Mouse (Mus musculus) liver, adult 2 months (tissue): ENCODE measurements around the gene Cacnb4. TPM values are rescaled to one million over a fixed set of nuclear protein-coding genes. Genes with fewer than 3 reads are reported as not detected.

Experiments
- DNase-seq: peaks from one replicate; pipeline ENCODE4 v3.0.0-alpha.2; 2011; ENCODE audit warnings: low read depth, low spot score; ENCODE audit errors: extremely low read depth
- H3K27ac ChIP-seq: fragments of 200-500 bp; replicated peaks from 2 replicates; pipeline ENCODE4 v1.5.1; 2012; ENCODE audit warnings: low read depth, mild to moderate bottlenecking, control low read depth, inconsistent platforms, low read length; ENCODE audit not compliant: insufficient read depth
- H3K27me3 ChIP-seq: fragments of 200-500 bp; 2 replicates; pipeline ENCODE4 v1.6.1; 2012; ENCODE audit warnings: mild to moderate bottlenecking, moderate library complexity, low read length, inconsistent platforms; ENCODE audit not compliant: control insufficient read depth, insufficient read depth
- H3K36me3 ChIP-seq: fragments of 200-500 bp; 2 replicates; pipeline ENCODE4 v1.6.1; 2012; ENCODE audit warnings: low read length, inconsistent platforms; ENCODE audit not compliant: control insufficient read depth, insufficient read depth
- H3K4me1 ChIP-seq: fragments of 200-500 bp; 2 replicates; pipeline ENCODE4 v1.6.1; 2011; ENCODE audit warnings: low read length; ENCODE audit not compliant: control insufficient read depth, insufficient read depth
- H3K4me3 ChIP-seq: fragments of 200-500 bp; 2 replicates; pipeline ENCODE4 v1.5.1; 2011; ENCODE audit warnings: low read depth, mild to moderate bottlenecking, control low read depth, low read length, moderate library complexity; ENCODE audit not compliant: insufficient read depth
- H3K79me2 ChIP-seq: fragments of 200-500 bp; 2 replicates; pipeline ENCODE4 v1.6.1; 2012; ENCODE audit warnings: inconsistent platforms, mild to moderate bottlenecking, low read length, moderate library complexity; ENCODE audit not compliant: control insufficient read depth, insufficient read depth
- H3K9ac ChIP-seq: fragments of 200-500 bp; 2 replicates; pipeline ENCODE4 v1.6.1; 2012; ENCODE audit warnings: low read depth, mild to moderate bottlenecking, control low read depth, inconsistent platforms, low read length
- CTCF ChIP-seq: fragments of 200-500 bp; IDR thresholded peaks from 2 replicates; pipeline ENCODE4 v1.5.1; 2011; ENCODE audit warnings: low read depth, low read length, control low read depth
- POLR2A ChIP-seq: fragments of 200-500 bp; IDR thresholded peaks from 2 replicates; pipeline ENCODE4 v1.6.1; 2011; ENCODE audit warnings: low read length, control low read depth; ENCODE audit not compliant: insufficient read depth; ENCODE audit errors: extremely low read depth
- WGBS: fragments of 180-500 bp; shearing (Covaris S2); methylation state at CpG from one replicate; pipeline ENCODE4 v1.1.7; 2018; 5-methylcytosine and 5-hydroxymethylcytosine counted together
- polyA plus RNA-seq: library from polyadenylated mRNA; depleted of rRNA; stranded (reverse); fragments of >200 nt; gene quantifications from 2 replicates; pipeline ENCODE4 v1.2.3, GENCODE M21; 2012
- total RNA-seq: library from RNA; depleted of rRNA; stranded (reverse); fragments of >200 nt; gene quantifications from 2 replicates; pipeline ENCODE4 v1.2.3, GENCODE M21; 2014

Cacnb4 gene
- total and polyA plus RNA-seq, 2 experiments, result 0.01 TPM; not detected in 1

GRCm38 (mm10) chr2:52424747-52425522 lies 251.7 kb downstream of the Cacnb4 start, which contains the start of gene Arl5a:
TSS of gene Arl5a (minus strand) at chr2:52424901.
- TF ChIP-seq POLR2A, result peak; percentile 74
- no peak for TF ChIP-seq CTCF
- peak; percentile 69 for DNase-seq
- Histone ChIP-seq H3K4me1 (peaks cover 21% of the 10 kb centered on the region), H3K27ac (peak within 1 kb of the TSS; percentile 96), H3K27me3 (no peaks in the 10 kb centered on the region), H3K36me3 (no peaks in the 10 kb centered on the region), H3K9ac (peak within 1 kb of the TSS; percentile 95), H3K79me2 (peaks cover 23% of the 10 kb centered on the region; the same call in 1 of the 2 replicates), H3K4me3 (peak within 1 kb of the TSS; percentile 91)
- WGBS, result under 1% methylated on average over 57 of the region's 57 CpGs

GRCm38 (mm10) chr2:52424248-52424728 lies 252.3 kb downstream of the Cacnb4 start:
- H3K4me1 ChIP-seq, result peaks cover 25% of the 10 kb centered on the region
- no peaks in the 10 kb centered on the region for H3K36me3 ChIP-seq
- TF ChIP-seq CTCF, result no peak
- TF ChIP-seq POLR2A, result no peak
- H3K4me3 ChIP-seq, result peak overlapping the region; percentile 91
- H3K79me2 ChIP-seq, result peaks cover 24% of the 10 kb centered on the region; the same call in 1 of the 2 replicates
- peak overlapping the region; percentile 96 for H3K27ac ChIP-seq
- WGBS, result under 1% methylated on average over 42 of the region's 42 CpGs
- peak; percentile 48 for DNase-seq
- no peaks in the 10 kb centered on the region for H3K27me3 ChIP-seq
- H3K9ac ChIP-seq, result peak overlapping the region; percentile 95

- 2% methylated on average over 16 of the region's 16 CpGs for WGBS
- Histone ChIP-seq H3K27ac (peak overlapping the region; percentile 96), H3K27me3 (no peaks in the 10 kb centered on the region), H3K4me1 (peaks cover 28% of the 10 kb centered on the region), H3K4me3 (peak overlapping the region; percentile 91), H3K36me3 (no peaks in the 10 kb centered on the region), H3K9ac (peak overlapping the region; percentile 95), H3K79me2 (peaks cover 30% of the 10 kb centered on the region; the same call in 1 of the 2 replicates)
- TF ChIP-seq CTCF (no peak), POLR2A (no peak)
- DNase-seq, result peak; percentile 61
Observed at GRCm38 (mm10) chr2:52423611-52424247, 252.9 kb downstream of the Cacnb4 start.

GRCm38 (mm10) chr2:52422871-52423610 lies 253.6 kb downstream of the Cacnb4 start:
- H3K79me2 ChIP-seq, result peaks cover 30% of the 10 kb centered on the region; the same call in 1 of the 2 replicates
- 15% methylated on average over 8 of the region's 8 CpGs for WGBS

GRCm38 (mm10) chr2:52421197-52421596 lies 255.4 kb downstream of the Cacnb4 start:
- Histone ChIP-seq H3K4me3 (no peak overlapping the region), H3K27ac (peak overlapping the region; percentile 34), H3K4me1 (peaks cover 31% of the 10 kb centered on the region), H3K27me3 (no peaks in the 10 kb centered on the region), H3K9ac (peak overlapping the region; percentile 22; the same call in 1 of the 2 replicates), H3K79me2 (peaks cover 43% of the 10 kb centered on the region), H3K36me3 (no peaks in the 10 kb centered on the region)
- no peak for TF ChIP-seq CTCF
- DNase-seq, result peak; percentile 83
- 23% methylated on average over 6 of the region's 6 CpGs for WGBS

More at GRCm38 (mm10) chr2:52422871-52423610, 253.6 kb downstream of the Cacnb4 start:
- Histone ChIP-seq H3K4me1 (peaks cover 29% of the 10 kb centered on the region), H3K27ac (peak overlapping the region; percentile 90), H3K4me3 (peak overlapping the region; percentile 91), H3K36me3 (no peaks in the 10 kb centered on the region), H3K9ac (peak overlapping the region; percentile 81), H3K27me3 (no peaks in the 10 kb centered on the region)
- DNase-seq, result peak; percentile 90
- no peak for TF ChIP-seq CTCF
- no peak for TF ChIP-seq POLR2A
